Mouse (Mus musculus) liver, postnatal 0 days (tissue): ENCODE results near the gene Ccdc85a.
"Not testable (repeated sequence)": the region's sequence is repeated elsewhere in the genome, so short reads cannot be mapped to it uniquely, and the experiment has no call there.

Source experiments
- CTCF ChIP-seq: sonication (generic); IDR thresholded peaks from 2 replicates; pipeline ENCODE4 v1.5.1; 2016; ENCODE audit warnings: antibody characterized with exemption, low read depth
- EP300 ChIP-seq: IDR thresholded peaks from 2 replicates; pipeline ENCODE4 v1.6.1; 2016; ENCODE audit warnings: antibody characterized with exemption, low read depth, mild to moderate bottlenecking

DNA sequence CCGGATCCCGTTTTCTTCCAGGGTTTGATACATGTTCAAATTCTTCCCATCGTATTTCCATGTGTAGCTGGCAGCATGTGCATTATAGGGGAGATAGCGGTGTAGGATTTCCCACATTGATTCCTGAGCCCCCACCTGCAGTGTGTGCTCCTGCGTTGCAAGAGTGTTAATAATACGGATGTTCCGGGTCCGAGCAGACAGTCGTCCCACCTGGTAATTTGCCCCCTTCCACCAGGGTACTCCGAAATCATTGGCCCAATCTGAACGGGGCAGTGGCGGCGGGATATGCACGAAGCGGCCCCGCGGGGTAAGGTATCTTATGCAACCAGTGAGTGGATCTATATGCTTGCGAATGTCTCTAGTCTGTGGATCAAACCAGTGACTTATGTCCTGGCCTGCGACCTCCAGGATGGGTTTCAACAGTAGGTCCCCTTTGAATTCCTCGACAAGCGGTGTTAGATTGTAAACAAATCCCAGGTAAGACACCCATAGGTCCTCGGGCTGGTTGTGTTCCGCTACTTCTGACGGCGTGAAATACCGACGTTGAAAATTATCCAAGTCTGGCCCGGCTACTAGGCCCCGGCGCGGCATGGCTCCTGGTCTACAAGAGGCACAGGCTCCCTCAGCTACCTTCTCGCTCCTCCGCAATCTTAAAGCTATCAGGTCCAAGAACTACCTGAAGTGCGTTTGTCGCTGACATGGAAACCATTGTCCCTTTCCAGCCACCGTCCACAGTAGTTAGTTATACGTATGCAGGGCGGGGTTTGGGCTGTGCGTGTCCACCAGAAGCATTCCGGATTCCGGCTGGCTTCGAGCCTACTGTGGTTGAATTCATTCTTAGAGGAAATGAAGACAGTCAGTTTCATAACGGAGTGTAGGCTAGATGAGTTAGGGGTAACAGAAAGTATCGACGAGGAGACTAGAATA, 244.6 kb downstream of the Ccdc85a start, which contains the start of gene Gm6685:
- not testable (repeated sequence) for TF ChIP-seq CTCF, EP300
